Mouse (Mus musculus) c-Kit-positive CD71-positive TER-119-negative erythroid progenitor cells, embryonic 14.5 days (primary cell): ENCODE results near the gene Olfr509.
"Not testable (repeated sequence)": the region's sequence is repeated elsewhere in the genome, so short reads cannot be mapped to it uniquely, and the experiment has no call there.

ENCODE experiments used
- DNase-seq: peaks from one replicate; pipeline ENCODE4 v3.0.0-alpha.2; 2013; ENCODE audit warnings: low read depth

Gene Olfr509

DNA sequence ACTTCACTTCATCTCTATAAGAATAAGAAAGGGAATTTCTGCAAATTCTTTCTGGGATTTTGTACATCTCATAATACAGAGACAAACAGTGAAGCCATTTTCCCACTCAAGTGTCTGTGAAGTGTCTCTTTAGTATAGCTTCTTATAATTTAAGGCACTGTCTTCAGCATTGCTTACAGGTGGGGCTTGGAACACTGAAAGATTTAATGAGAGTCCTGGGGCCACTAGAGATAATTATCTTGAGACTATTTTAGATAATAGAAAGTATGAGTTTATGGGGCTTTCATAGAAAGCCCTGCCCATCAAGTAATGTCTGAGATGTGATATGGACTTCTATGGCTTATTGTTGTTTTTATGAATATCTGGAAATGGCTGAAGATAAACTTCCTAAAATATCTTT, at the start of gene Olfr509:
Gene Olfr509 (minus strand): TSS at position 101 of the 400 bp plus-strand sequence.
- DNase-seq, result no peak

GRCm38 (mm10) chr7:108678886-108679285, 27.2 kb upstream of the Olfr509 start:
- no peak for DNase-seq

DNA sequence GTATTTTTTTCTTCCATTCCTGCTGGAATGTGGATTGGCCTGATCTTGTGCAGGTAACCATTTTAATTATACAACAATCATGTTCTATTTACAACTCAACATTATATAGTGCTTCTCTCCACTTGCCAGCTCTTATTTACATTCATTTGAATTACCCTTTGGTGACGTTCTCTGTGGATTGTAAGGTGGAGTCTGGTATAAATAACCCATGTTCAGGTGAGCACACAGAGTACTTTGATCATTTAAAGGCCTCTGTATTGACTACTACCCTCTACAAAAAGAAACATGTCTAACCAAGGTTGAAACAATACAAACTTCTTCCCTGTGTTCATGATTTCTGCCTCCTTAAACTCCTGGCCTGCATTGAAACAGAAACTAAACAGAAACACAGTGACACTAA, 19.4 kb upstream of the Olfr509 start:
- no peak for DNase-seq

DNA sequence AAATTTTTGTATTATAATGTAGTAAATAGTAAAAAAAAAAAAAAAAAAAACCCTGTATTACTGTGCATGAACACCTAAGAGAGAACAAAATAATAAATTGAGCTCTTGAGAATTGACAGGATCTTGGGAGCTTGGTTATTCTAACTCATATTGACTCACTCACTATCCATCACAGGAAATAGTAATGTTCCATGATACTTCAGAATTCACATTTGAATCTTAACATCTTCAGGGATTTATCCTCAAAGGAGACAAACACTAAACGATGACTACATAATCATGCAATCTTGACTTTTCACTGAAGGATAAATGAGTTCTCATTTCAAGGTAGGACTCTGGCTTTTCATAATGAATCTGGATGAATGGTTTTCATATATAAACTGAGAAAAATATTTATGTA, 14.4 kb upstream of the Olfr509 start, which contains the start of gene Olfr510:
Gene Olfr510 (plus strand): TSS at position 301 of the 400 bp plus-strand sequence.
- no peak for DNase-seq

GRCm38 (mm10) chr7:108662419-108662818, 10.7 kb upstream of the Olfr509 start:
- DNase-seq, result no peak

DNA sequence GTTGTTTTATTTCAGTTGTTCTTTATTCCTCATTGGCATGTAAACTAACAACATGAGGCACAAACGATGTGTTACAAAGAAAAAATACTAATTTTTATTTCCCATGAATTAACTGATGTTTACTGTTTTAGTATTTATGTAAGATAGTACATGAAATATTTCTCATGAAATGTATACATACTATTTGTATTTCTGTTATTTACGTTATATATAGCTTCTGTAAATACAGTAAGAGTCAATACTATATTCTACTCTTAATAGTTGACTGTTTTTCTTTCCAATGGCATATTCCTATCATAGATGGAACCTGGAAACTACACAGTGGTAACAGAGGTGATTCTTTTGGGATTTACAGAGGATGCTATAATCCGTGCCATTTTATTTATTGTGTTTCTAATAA, 22.0 kb downstream of the Olfr509 start, which contains the start of gene Olfr508:
Gene Olfr508 (plus strand): TSS at position 301 of the 400 bp plus-strand sequence.
- no peak for DNase-seq

- DNase-seq, result no peak
Measured at GRCm38 (mm10) chr7:108621514-108621913, 30.2 kb downstream of the Olfr509 start, which contains the start of gene Olfr507. TSS of gene Olfr507 (plus strand) at chr7:108621814.

DNA sequence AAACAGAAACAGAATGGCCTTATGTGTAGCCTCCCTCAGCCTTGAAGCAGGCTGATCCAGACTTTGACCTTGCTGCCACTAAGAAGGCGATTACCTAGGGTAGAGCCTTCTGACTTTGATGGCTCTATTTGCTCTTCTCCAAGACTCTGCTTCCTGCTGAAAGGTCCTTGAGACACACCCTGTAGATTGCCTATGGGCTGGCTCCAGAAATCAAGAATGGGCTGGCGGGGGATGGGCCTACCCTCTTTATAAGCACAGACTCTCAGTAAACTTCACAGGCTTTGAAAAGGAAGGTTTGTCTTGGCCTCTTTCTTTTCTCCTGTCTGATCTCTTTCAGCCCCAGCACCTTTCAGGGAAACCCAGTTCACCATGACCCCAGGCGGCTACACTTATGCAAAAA, 34.9 kb downstream of the Olfr509 start:
- DNase-seq, result not testable (repeated sequence)

- DNase-seq, result no peak
Measured at GRCm38 (mm10) chr7:108614110-108614509, 37.6 kb downstream of the Olfr509 start.

DNA sequence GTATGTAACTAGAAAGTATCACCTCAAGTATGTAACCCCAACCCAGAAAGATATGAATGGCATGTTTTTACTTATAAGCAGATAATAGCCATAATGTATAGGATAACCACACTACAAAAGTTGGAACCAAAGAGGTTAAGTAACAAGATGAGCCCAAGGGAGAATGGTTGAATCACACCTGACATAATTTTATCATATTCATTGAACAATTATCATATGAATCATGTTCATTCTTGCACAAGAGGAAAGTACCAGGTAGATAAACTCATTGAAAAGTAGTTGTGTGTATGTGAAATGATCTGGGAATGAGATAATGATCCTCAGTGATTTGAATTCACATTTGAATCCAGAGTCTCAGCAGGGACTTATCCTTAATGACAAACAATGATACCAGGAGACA, 41.2 kb downstream of the Olfr509 start, which contains the start of gene Olfr506:
Gene Olfr506 (plus strand): TSS at position 301 of the 400 bp plus-strand sequence.
- DNase-seq, result no peak

DNA sequence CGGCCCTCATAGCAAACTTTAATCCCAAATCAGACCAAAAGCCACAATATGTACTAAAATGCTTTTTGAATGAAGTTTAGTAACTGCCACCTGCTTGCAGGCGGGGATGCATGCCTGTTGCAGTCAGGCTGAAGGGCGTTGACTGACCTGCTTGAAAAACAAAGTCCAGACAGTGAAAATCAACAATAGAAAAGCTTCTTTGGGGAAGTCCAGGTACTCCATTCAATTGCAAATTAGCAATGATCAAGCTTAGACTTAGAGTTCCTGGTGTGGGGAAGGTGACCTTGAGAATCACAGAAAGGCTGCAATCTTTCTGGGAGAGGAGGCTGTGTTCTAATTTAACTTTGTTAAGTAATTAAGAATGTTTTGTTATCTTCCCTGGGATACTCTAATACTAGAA, 49.8 kb downstream of the Olfr509 start:
- DNase-seq, result not testable (repeated sequence)
